Mouse (Mus musculus) hindbrain, embryonic 10.5 days (tissue): ENCODE data around the gene Utrn. TPM values are rescaled to one million over a fixed set of nuclear protein-coding genes. Genes with fewer than 3 reads are reported as not detected.

Experiments
- DNase-seq: peaks from one replicate; pipeline ENCODE4 v3.0.0-alpha.2; 2017; ENCODE audit warnings: low spot score
- H3K27ac ChIP-seq: fragments of 300-500 bp; sonication (generic); 2 replicates; pipeline ENCODE4 v1.5.1; 2016; ENCODE audit warnings: mild to moderate bottlenecking, moderate library complexity
- H3K27me3 ChIP-seq: fragments of 300-500 bp; sonication (generic); 2 replicates; pipeline ENCODE4 v1.6.1; 2016; ENCODE audit warnings: mild to moderate bottlenecking; ENCODE audit not compliant: poor library complexity, insufficient read depth, severe bottlenecking
- H3K36me3 ChIP-seq: fragments of 300-500 bp; sonication (generic); 2 replicates; pipeline ENCODE4 v1.6.1; 2016; ENCODE audit warnings: mild to moderate bottlenecking, moderate library complexity
- H3K4me1 ChIP-seq: fragments of 300-500 bp; sonication (generic); replicated peaks from 2 replicates; pipeline ENCODE4 v1.6.1; 2016; ENCODE audit warnings: mild to moderate bottlenecking
- H3K4me3 ChIP-seq: fragments of 300-500 bp; sonication (generic); 2 replicates; pipeline ENCODE4 v1.5.1; 2016; ENCODE audit warnings: mild to moderate bottlenecking, moderate library complexity
- H3K9me3 ChIP-seq: fragments of 300-500 bp; sonication (generic); 2 replicates; pipeline ENCODE4 v1.6.1; 2016; ENCODE audit warnings: mild to moderate bottlenecking, moderate library complexity
- WGBS: fragments of 180-500 bp; shearing (Covaris S2); methylation state at CpG from one replicate; pipeline ENCODE4 v1.1.7; 2016; 5-methylcytosine and 5-hydroxymethylcytosine counted together
- polyA plus RNA-seq: library from polyadenylated mRNA; unstranded; fragments of >200 nt; fragmentation: Nextera tagmentation; extraction: Ambion mirVana; gene quantifications from 2 replicates; pipeline ENCODE4 v1.2.1, GENCODE M21; 2016

The Utrn gene
- polyA plus RNA-seq, 1 experiment from 2014 or later, result 38.7 TPM

GRCm38 (mm10) chr10:12729635-12730034 lies 139.5 kb downstream of the Utrn start:
- Histone ChIP-seq H3K27me3 (no peaks in the 10 kb centered on the region), H3K27ac (no peak overlapping the region), H3K4me1 (peaks cover 20% of the 10 kb centered on the region), H3K4me3 (no peak overlapping the region), H3K9me3 (peaks cover under 1% of the 10 kb centered on the region; the same call in 1 of the 2 replicates), H3K36me3 (peaks cover 38% of the 10 kb centered on the region)
- no peak for DNase-seq
- 78% methylated on average over 1 of the region's 1 CpGs for WGBS

- Histone ChIP-seq H3K27ac (no peak overlapping the region), H3K27me3 (no peaks in the 10 kb centered on the region), H3K4me3 (no peak overlapping the region), H3K36me3 (peaks cover 32% of the 10 kb centered on the region), H3K4me1 (peaks cover 24% of the 10 kb centered on the region), H3K9me3 (no peaks in the 10 kb centered on the region)
- WGBS, result 82% methylated on average over 5 of the region's 5 CpGs
- no peak for DNase-seq
Measured at GRCm38 (mm10) chr10:12729033-12729432, 140.1 kb downstream of the Utrn start.

GRCm38 (mm10) chr10:12727881-12728280 lies 141.3 kb downstream of the Utrn start:
- no peak for DNase-seq
- Histone ChIP-seq H3K4me3 (no peak overlapping the region), H3K27me3 (no peaks in the 10 kb centered on the region), H3K27ac (no peak overlapping the region), H3K9me3 (no peaks in the 10 kb centered on the region), H3K36me3 (peaks cover 23% of the 10 kb centered on the region), H3K4me1 (peaks cover 26% of the 10 kb centered on the region)
- 95% methylated on average over 3 of the region's 3 CpGs for WGBS

- H3K36me3 ChIP-seq, result peaks cover 23% of the 10 kb centered on the region
- no peaks in the 10 kb centered on the region for H3K9me3 ChIP-seq
- peak overlapping the region; percentile 56; the same call in 1 of the 2 replicates for H3K27ac ChIP-seq
- no peak for DNase-seq
- H3K4me1 ChIP-seq, result peaks cover 26% of the 10 kb centered on the region
- H3K4me3 ChIP-seq, result no peak overlapping the region
- no peaks in the 10 kb centered on the region for H3K27me3 ChIP-seq
- WGBS, result 55% methylated on average over 13 of the region's 13 CpGs
Measured at GRCm38 (mm10) chr10:12726041-12726608, 143.0 kb downstream of the Utrn start.

DNA sequence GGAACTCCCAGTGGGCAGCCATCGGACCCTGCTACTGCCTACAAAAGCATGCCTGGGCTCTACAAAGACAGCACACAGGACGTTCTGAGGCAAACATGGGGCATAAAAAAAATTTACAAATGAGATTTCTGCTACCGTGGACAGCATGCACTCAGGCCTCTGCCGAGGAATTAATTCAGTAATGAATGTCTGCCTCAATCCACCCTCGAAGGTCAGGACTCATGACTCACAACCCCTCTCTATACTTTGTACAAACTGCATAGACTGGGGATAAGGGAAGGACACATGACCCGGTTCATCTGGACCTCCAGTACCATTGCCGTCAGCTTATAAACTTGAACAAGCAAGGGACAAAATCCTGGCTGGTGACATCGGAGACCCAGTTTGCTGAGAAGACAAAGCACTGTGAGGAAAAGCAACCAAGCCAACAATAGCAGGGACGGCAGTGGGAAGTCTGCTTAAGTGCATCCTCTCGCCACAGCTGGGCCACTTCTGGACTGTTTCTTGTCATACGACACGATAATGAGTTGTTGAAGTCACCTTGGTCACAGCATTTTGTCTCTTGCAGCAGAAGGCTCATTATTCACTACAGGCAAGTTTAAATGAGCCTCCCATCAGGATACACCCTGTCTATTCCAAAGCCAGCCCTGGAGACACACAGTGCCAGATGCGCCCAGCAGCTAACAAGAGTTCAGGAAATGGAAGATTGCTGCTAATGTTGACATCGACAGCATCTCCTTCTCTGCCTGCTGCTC lies 144.7 kb downstream of the Utrn start:
- peaks cover 23% of the 10 kb centered on the region for H3K4me1 ChIP-seq
- 82% methylated on average over 14 of the region's 14 CpGs for WGBS
- H3K9me3 ChIP-seq, result no peaks in the 10 kb centered on the region
- H3K27ac ChIP-seq, result peak overlapping the region; percentile 65
- H3K27me3 ChIP-seq, result no peaks in the 10 kb centered on the region
- peaks cover 28% of the 10 kb centered on the region for H3K36me3 ChIP-seq
- DNase-seq, result no peak
- H3K4me3 ChIP-seq, result no peak overlapping the region

GRCm38 (mm10) chr10:12723269-12723668 lies 145.9 kb downstream of the Utrn start:
- Histone ChIP-seq H3K27ac (no peak overlapping the region), H3K9me3 (no peaks in the 10 kb centered on the region), H3K4me1 (peaks cover 23% of the 10 kb centered on the region), H3K4me3 (no peak overlapping the region), H3K36me3 (peaks cover 31% of the 10 kb centered on the region), H3K27me3 (no peaks in the 10 kb centered on the region)
- 72% methylated on average over 3 of the region's 3 CpGs for WGBS
- DNase-seq, result no peak

GRCm38 (mm10) chr10:12722111-12722510 lies 147.1 kb downstream of the Utrn start:
- Histone ChIP-seq H3K27ac (no peak overlapping the region), H3K4me3 (no peak overlapping the region), H3K36me3 (peaks cover 27% of the 10 kb centered on the region), H3K27me3 (no peaks in the 10 kb centered on the region), H3K4me1 (peaks cover 23% of the 10 kb centered on the region), H3K9me3 (no peaks in the 10 kb centered on the region)
- 86% methylated on average over 2 of the region's 2 CpGs for WGBS
- DNase-seq, result no peak

- no peak for DNase-seq
- H3K4me3 ChIP-seq, result no peak overlapping the region
- WGBS, result 91% methylated on average over 8 of the region's 8 CpGs
- peaks cover 37% of the 10 kb centered on the region for H3K36me3 ChIP-seq
- H3K4me1 ChIP-seq, result no peaks in the 10 kb centered on the region
- H3K27me3 ChIP-seq, result no peaks in the 10 kb centered on the region
- H3K27ac ChIP-seq, result no peak overlapping the region
- H3K9me3 ChIP-seq, result no peaks in the 10 kb centered on the region
Measured at GRCm38 (mm10) chr10:12718386-12718785, 150.8 kb downstream of the Utrn start.

DNA sequence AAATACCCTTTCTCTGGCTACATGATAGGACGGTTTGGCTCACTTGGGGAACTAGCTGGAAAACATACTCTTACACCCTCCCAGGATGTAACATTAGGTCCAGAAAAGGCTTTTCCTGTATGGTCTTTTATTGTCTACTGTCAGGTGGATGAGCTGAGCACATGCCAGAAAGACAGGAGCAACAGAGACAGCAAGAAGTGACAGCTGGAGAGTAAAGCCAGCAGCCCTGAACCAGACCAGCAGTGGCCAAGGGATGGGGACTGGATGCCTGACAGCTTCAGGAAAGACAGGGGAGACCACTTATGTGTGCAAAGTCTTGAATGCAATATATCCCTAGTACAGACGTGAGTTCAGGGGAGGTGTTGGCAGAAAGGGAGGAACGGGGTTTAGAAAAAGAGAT lies 151.8 kb downstream of the Utrn start:
- Histone ChIP-seq H3K9me3 (no peaks in the 10 kb centered on the region), H3K27me3 (no peaks in the 10 kb centered on the region), H3K4me3 (no peak overlapping the region), H3K27ac (no peak overlapping the region), H3K36me3 (peaks cover 45% of the 10 kb centered on the region), H3K4me1 (no peaks in the 10 kb centered on the region)
- no peak for DNase-seq
- WGBS, result 88% methylated on average over 3 of the region's 3 CpGs

GRCm38 (mm10) chr10:12716657-12717327 lies 152.4 kb downstream of the Utrn start:
- Histone ChIP-seq H3K27ac (no peak overlapping the region), H3K4me3 (no peak overlapping the region), H3K27me3 (no peaks in the 10 kb centered on the region), H3K36me3 (peaks cover 48% of the 10 kb centered on the region), H3K9me3 (no peaks in the 10 kb centered on the region), H3K4me1 (no peaks in the 10 kb centered on the region)
- 84% methylated on average over 5 of the region's 5 CpGs for WGBS
- no peak for DNase-seq

DNA sequence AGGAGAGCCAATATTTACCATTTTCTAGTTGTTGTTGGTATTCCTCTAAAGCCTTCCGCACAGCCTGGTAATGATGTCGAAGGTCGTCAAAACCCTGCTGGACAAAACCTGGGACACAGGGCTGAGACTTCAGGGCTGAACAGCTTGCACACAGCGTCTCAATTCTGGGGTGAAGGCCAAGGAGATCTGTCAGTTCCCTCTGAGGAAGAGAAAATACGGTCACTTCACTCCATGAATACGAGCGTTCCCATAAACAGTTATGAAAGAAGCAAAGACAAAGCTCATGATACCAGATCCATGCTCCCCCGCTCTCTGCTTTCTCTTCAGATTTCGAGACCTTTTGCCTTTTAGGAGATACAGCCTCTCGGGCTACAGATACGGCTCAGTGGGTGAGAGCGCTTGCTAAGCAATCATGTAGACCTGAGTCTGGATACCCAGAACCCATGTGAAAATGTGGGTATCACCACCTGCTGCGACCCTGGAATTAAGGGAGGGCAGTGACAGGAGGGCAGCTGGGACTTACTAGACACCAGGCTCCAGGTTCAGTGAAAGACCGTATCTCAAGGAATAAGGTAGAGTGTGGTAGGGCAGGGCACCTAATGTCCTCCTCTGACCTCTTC lies 155.8 kb downstream of the Utrn start:
- Histone ChIP-seq H3K9me3 (no peaks in the 10 kb centered on the region), H3K27me3 (no peaks in the 10 kb centered on the region), H3K36me3 (peaks cover 44% of the 10 kb centered on the region), H3K4me1 (no peaks in the 10 kb centered on the region), H3K4me3 (no peak overlapping the region), H3K27ac (no peak overlapping the region)
- WGBS, result 93% methylated on average over 14 of the region's 14 CpGs
- no peak for DNase-seq

- DNase-seq, result no peak
- no peaks in the 10 kb centered on the region for H3K4me1 ChIP-seq
- no peaks in the 10 kb centered on the region for H3K9me3 ChIP-seq
- 78% methylated on average over 11 of the region's 11 CpGs for WGBS
- H3K36me3 ChIP-seq, result peaks cover 43% of the 10 kb centered on the region
- H3K4me3 ChIP-seq, result no peak overlapping the region
- H3K27ac ChIP-seq, result no peak overlapping the region
- no peaks in the 10 kb centered on the region for H3K27me3 ChIP-seq
Measured at GRCm38 (mm10) chr10:12711332-12711831, 157.8 kb downstream of the Utrn start.
